Mouse (Mus musculus) limb, embryonic 14.5 days (tissue): ENCODE measurements around the gene Pigo. TPM values are rescaled to one million over a fixed set of nuclear protein-coding genes. Genes with fewer than 3 reads are reported as not detected.
"Not testable (repeated sequence)": the region's sequence is repeated elsewhere in the genome, so short reads cannot be mapped to it uniquely, and the experiment has no call there.

Experiments
- ATAC-seq: fragments of 200-750 bp; cut with Nextera tagmentation; 2 replicates; pipeline ENCODE4 v1.8.0; 2017; ENCODE audit warnings: low read depth, moderate number of reproducible peaks, moderate TSS enrichment; ENCODE audit not compliant: low FRiP score
- DNase-seq: peaks from one replicate; pipeline ENCODE4 v3.0.0-alpha.2; 2015; ENCODE audit warnings: low spot score
- H3K27ac ChIP-seq: fragments of 300-500 bp; sonication (generic); replicated peaks from 2 replicates; pipeline ENCODE4 v1.5.1; 2014; ENCODE audit warnings: low read depth, mild to moderate bottlenecking, low read length, moderate library complexity, mixed read lengths
- H3K27me3 ChIP-seq: fragments of 300-500 bp; sonication (generic); 2 replicates; pipeline ENCODE4 v1.6.1; 2014; ENCODE audit warnings: low read length, mixed read lengths; ENCODE audit not compliant: control insufficient read depth, insufficient read depth
- H3K36me3 ChIP-seq: fragments of 300-500 bp; sonication (generic); 2 replicates; pipeline ENCODE4 v1.6.1; 2014; ENCODE audit warnings: mild to moderate bottlenecking, low read length, moderate library complexity, mixed read lengths; ENCODE audit not compliant: control insufficient read depth, insufficient read depth
- H3K4me1 ChIP-seq: fragments of 300-500 bp; sonication (generic); 2 replicates; pipeline ENCODE4 v1.6.1; 2014; ENCODE audit warnings: antibody characterized with exemption, low read length, mixed read lengths; ENCODE audit not compliant: control insufficient read depth, insufficient read depth
- H3K4me2 ChIP-seq: fragments of 300-500 bp; sonication (generic); replicated peaks from 2 replicates; pipeline ENCODE4 v1.6.1; 2014; ENCODE audit warnings: low read depth, mild to moderate bottlenecking, low read length, moderate library complexity; ENCODE audit not compliant: severe bottlenecking
- H3K4me3 ChIP-seq: fragments of 300-500 bp; sonication (generic); replicated peaks from 2 replicates; pipeline ENCODE4 v1.5.1; 2014; ENCODE audit warnings: low read length
- H3K9ac ChIP-seq: fragments of 300-500 bp; sonication (generic); 2 replicates; pipeline ENCODE4 v1.6.1; 2014; ENCODE audit warnings: mild to moderate bottlenecking, low read depth, low read length, moderate library complexity; ENCODE audit not compliant: severe bottlenecking
- H3K9me3 ChIP-seq: fragments of 300-500 bp; sonication (generic); 2 replicates; pipeline ENCODE4 v1.6.1; 2016; ENCODE audit warnings: low read length; ENCODE audit not compliant: control insufficient read depth
- POLR2A ChIP-seq: fragments of 200-500 bp; IDR thresholded peaks from 2 replicates; pipeline ENCODE4 v1.8.0; 2012; ENCODE audit warnings: inconsistent platforms, mild to moderate bottlenecking, moderate library complexity, borderline replicate concordance; ENCODE audit not compliant: insufficient read depth, insufficient read length; ENCODE audit errors: extremely low read depth
- WGBS: fragments of 180-500 bp; shearing (Covaris S2); extraction: QIAGEN DNeasy Blood & Tissue Kit; methylation state at CpG from one replicate; pipeline ENCODE4 v1.1.7; 2014; 5-methylcytosine and 5-hydroxymethylcytosine counted together
- polyA plus RNA-seq, 2 experiments: library from polyadenylated mRNA; depleted of rRNA in 1 of 2; stranded (reverse) in 1 of 2; unstranded in 1 of 2; fragments of >200 nt; fragmentation: Nextera tagmentation in 1 of 2; extraction: Ambion mirVana in 1 of 2; gene quantifications; 2 replicates each; pipeline versions ENCODE4 v1.2.1 to v1.2.3; 2012 to 2014

The Pigo gene
- polyA plus RNA-seq, 2 experiments = 17.6 to 33.4 TPM

GRCm38 (mm10) chr4:43001272-43001671, 24.3 kb downstream of the Pigo start:
- DNase-seq = no peak
- Histone ChIP-seq H3K36me3 (peaks cover 13% of the 10 kb centered on the region; the same call in 1 of the 2 replicates), H3K9ac (no peak overlapping the region), H3K9me3 (no peaks in the 10 kb centered on the region), H3K4me2 (no peak overlapping the region), H3K27ac (peak overlapping the region; percentile 85; the same call in 1 of the 2 replicates), H3K27me3 (no peaks in the 10 kb centered on the region), H3K4me1 (peaks cover 10% of the 10 kb centered on the region), H3K4me3 (no peak overlapping the region)
- TF ChIP-seq POLR2A = no peak
- 93% methylated on average over 2 of the region's 2 CpGs for WGBS
- no peak for ATAC-seq

- H3K4me1 ChIP-seq = peaks cover 10% of the 10 kb centered on the region
- H3K4me2 ChIP-seq = peak within 1 kb of the TSS; percentile 87
- peak within 1 kb of the TSS; percentile 99 for H3K27ac ChIP-seq
- DNase-seq = peak; percentile 99
- under 1% methylated on average over 41 of the region's 56 CpGs for WGBS
- H3K9ac ChIP-seq = peak within 1 kb of the TSS; percentile 96
- H3K36me3 ChIP-seq = peaks cover 19% of the 10 kb centered on the region
- peak within 1 kb of the TSS; percentile 91 for H3K4me3 ChIP-seq
- peak; percentile 99 for ATAC-seq
- H3K27me3 ChIP-seq, H3K9me3 ChIP-seq: not testable (repeated sequence)
Measured at GRCm38 (mm10) chr4:43000141-43000986, 25.3 kb downstream of the Pigo start, which contains the start of gene Vcp. Gene Vcp (minus strand): TSS chr4:43000507.

GRCm38 (mm10) chr4:42999451-43000140, 26.0 kb downstream of the Pigo start:
- peak; percentile 69 for DNase-seq
- TF ChIP-seq POLR2A = no peak

GRCm38 (mm10) chr4:42998022-42998421, 27.6 kb downstream of the Pigo start:
- no peak for TF ChIP-seq POLR2A
- Histone ChIP-seq H3K4me2 (peak overlapping the region; percentile 87), H3K36me3 (peaks cover 33% of the 10 kb centered on the region), H3K9ac (no peak overlapping the region), H3K4me1 (peaks cover 10% of the 10 kb centered on the region), H3K27me3 (no peaks in the 10 kb centered on the region), H3K4me3 (peak overlapping the region; percentile 91), H3K27ac (no peak overlapping the region), H3K9me3 (no peaks in the 10 kb centered on the region)
- WGBS = 71% methylated on average over 2 of the region's 2 CpGs
- no peak for ATAC-seq
- DNase-seq = no peak

More at GRCm38 (mm10) chr4:42999451-43000140, 26.0 kb downstream of the Pigo start:
- H3K27me3 ChIP-seq = no peaks in the 10 kb centered on the region
- H3K4me2 ChIP-seq = peak overlapping the region; percentile 87
- H3K4me3 ChIP-seq = peak overlapping the region; percentile 91
- peaks cover 10% of the 10 kb centered on the region for H3K4me1 ChIP-seq
- no peaks in the 10 kb centered on the region for H3K9me3 ChIP-seq
- peaks cover 21% of the 10 kb centered on the region for H3K36me3 ChIP-seq
- ATAC-seq = peak; percentile 66
- peak overlapping the region; percentile 96 for H3K9ac ChIP-seq
- peak overlapping the region; percentile 99 for H3K27ac ChIP-seq
- 0% methylated on average over 33 of the region's 51 CpGs for WGBS

GRCm38 (mm10) chr4:42988296-42988695, 37.3 kb downstream of the Pigo start:
- 86% methylated on average over 1 of the region's 1 CpGs for WGBS

GRCm38 (mm10) chr4:42980467-42980866, 45.2 kb downstream of the Pigo start:
- not testable (repeated sequence) for H3K9ac ChIP-seq, ATAC-seq, DNase-seq, H3K27me3 ChIP-seq, H3K4me3 ChIP-seq, H3K27ac ChIP-seq, H3K4me2 ChIP-seq, H3K9me3 ChIP-seq, H3K4me1 ChIP-seq
- peaks cover 73% of the 10 kb centered on the region for H3K36me3 ChIP-seq
- WGBS = 98% methylated on average over 7 of the region's 8 CpGs

More at GRCm38 (mm10) chr4:42988296-42988695, 37.3 kb downstream of the Pigo start:
- no peak for ATAC-seq
- Histone ChIP-seq H3K9me3 (no peaks in the 10 kb centered on the region), H3K36me3 (peaks cover 94% of the 10 kb centered on the region), H3K27ac (no peak overlapping the region), H3K4me1 (no peaks in the 10 kb centered on the region), H3K9ac (no peak overlapping the region), H3K27me3 (no peaks in the 10 kb centered on the region), H3K4me3 (no peak overlapping the region), H3K4me2 (no peak overlapping the region)
- DNase-seq = no peak
- TF ChIP-seq POLR2A = no peak
